Mouse (Mus musculus): ENCODE measurements around the gene Dgke. TPM values are rescaled to one million over a fixed set of nuclear protein-coding genes. Genes with fewer than 3 reads are reported as not detected.
A peak's percentile ranks its signal among the peaks of the same experiment; 100 is the strongest.
"Not testable (repeated sequence)": the region's sequence is repeated elsewhere in the genome, so short reads cannot be mapped to it uniquely, and the experiment has no call there.

Dgke gene
- total RNA-seq, 2 experiments from 2014 or later, result 0.84 to 1.8 TPM

GRCm38 (mm10) chr11:89045501-89045900 is 21.1 kb downstream of the Dgke start:
- ATAC-seq (replicated peaks; ENCODE audit: low FRiP score, poor library complexity, severe bottlenecking), result not testable (repeated sequence)

GRCm38 (mm10) chr11:89043046-89043445 is 23.6 kb downstream of the Dgke start:
- no peak for ATAC-seq (replicated peaks; ENCODE audit: low FRiP score, poor library complexity, severe bottlenecking)

GRCm38 (mm10) chr11:89041073-89041472 is 25.6 kb downstream of the Dgke start:
- not testable (repeated sequence) for ATAC-seq (replicated peaks; ENCODE audit: low FRiP score, poor library complexity, severe bottlenecking)

GRCm38 (mm10) chr11:89039325-89039724 is 27.3 kb downstream of the Dgke start:
- peak; percentile 70 for ATAC-seq (replicated peaks; ENCODE audit: low FRiP score, poor library complexity, severe bottlenecking)

GRCm38 (mm10) chr11:89038496-89038895 is 28.2 kb downstream of the Dgke start:
- no peak for ATAC-seq (replicated peaks; ENCODE audit: low FRiP score, poor library complexity, severe bottlenecking)

- no peak for ATAC-seq (replicated peaks; ENCODE audit: low FRiP score, poor library complexity, severe bottlenecking)
These were observed 31.1 kb downstream of the Dgke start for GRCm38 (mm10) chr11:89035552-89035951.

GRCm38 (mm10) chr11:89034592-89034991 is 32.1 kb downstream of the Dgke start:
- ATAC-seq (replicated peaks; ENCODE audit: low FRiP score, poor library complexity, severe bottlenecking), result no peak

- ATAC-seq (replicated peaks; ENCODE audit: low FRiP score, poor library complexity, severe bottlenecking), result no peak
These were observed 35.5 kb downstream of the Dgke start for GRCm38 (mm10) chr11:89031189-89031588.

- no peak for ATAC-seq (replicated peaks; ENCODE audit: low FRiP score, poor library complexity, severe bottlenecking)
These were observed 36.1 kb downstream of the Dgke start for GRCm38 (mm10) chr11:89030552-89030951.

GRCm38 (mm10) chr11:89028871-89029405 is 37.7 kb downstream of the Dgke start:
- no peak for ATAC-seq (replicated peaks; ENCODE audit: low FRiP score, poor library complexity, severe bottlenecking)

- 0 out of 2 replicates have a peak, but pooled peaks have one; percentile 30 for ATAC-seq (replicated peaks; ENCODE audit: low FRiP score, poor library complexity, severe bottlenecking)
These were observed 38.7 kb downstream of the Dgke start for GRCm38 (mm10) chr11:89027955-89028361.

- no peak for ATAC-seq (replicated peaks; ENCODE audit: low FRiP score, poor library complexity, severe bottlenecking)
These were observed 40.5 kb downstream of the Dgke start for GRCm38 (mm10) chr11:89026117-89026516.

GRCm38 (mm10) chr11:89025603-89026002 is 41.0 kb downstream of the Dgke start:
- no peak for ATAC-seq (replicated peaks; ENCODE audit: low FRiP score, poor library complexity, severe bottlenecking)

GRCm38 (mm10) chr11:89024181-89024881 is 42.3 kb downstream of the Dgke start:
- ATAC-seq (replicated peaks; ENCODE audit: low FRiP score, poor library complexity, severe bottlenecking), result no peak

GRCm38 (mm10) chr11:89023477-89023876 is 43.2 kb downstream of the Dgke start:
- ATAC-seq (replicated peaks; ENCODE audit: low FRiP score, poor library complexity, severe bottlenecking), result no peak

GRCm38 (mm10) chr11:89022120-89022731 is 44.4 kb downstream of the Dgke start:
- ATAC-seq (replicated peaks; ENCODE audit: low FRiP score, poor library complexity, severe bottlenecking), result no peak

GRCm38 (mm10) chr11:89021687-89022086 is 45.0 kb downstream of the Dgke start:
- no peak for ATAC-seq (replicated peaks; ENCODE audit: low FRiP score, poor library complexity, severe bottlenecking)

- ATAC-seq (replicated peaks; ENCODE audit: low FRiP score, poor library complexity, severe bottlenecking), result no peak
These were observed 45.9 kb downstream of the Dgke start for GRCm38 (mm10) chr11:89020681-89021305.

- peak; percentile 89 for ATAC-seq (replicated peaks; ENCODE audit: low FRiP score, poor library complexity, severe bottlenecking)
These were observed 49.0 kb downstream of the Dgke start for GRCm38 (mm10) chr11:89017514-89018182.

- ATAC-seq (replicated peaks; ENCODE audit: low FRiP score, poor library complexity, severe bottlenecking), result no peak
These were observed 54.4 kb downstream of the Dgke start for GRCm38 (mm10) chr11:89012241-89012640.

All from erythroid progenitor cell, adult 5-6 weeks (primary cell).